Mouse (Mus musculus) C2C12 (cell line): ENCODE results near the gene Rft1.

ENCODE experiments used
- CEBPB ChIP-seq: IDR thresholded peaks from one replicate; pipeline ENCODE4 v1.6.1; 2011; ENCODE audit warnings: low read depth, mild to moderate bottlenecking, control low read depth, moderate library complexity
- MYOD1 ChIP-seq: IDR thresholded peaks from one replicate; pipeline ENCODE4 v1.6.1; 2011; ENCODE audit warnings: low read depth; ENCODE audit not compliant: control insufficient read depth, insufficient read length

DNA sequence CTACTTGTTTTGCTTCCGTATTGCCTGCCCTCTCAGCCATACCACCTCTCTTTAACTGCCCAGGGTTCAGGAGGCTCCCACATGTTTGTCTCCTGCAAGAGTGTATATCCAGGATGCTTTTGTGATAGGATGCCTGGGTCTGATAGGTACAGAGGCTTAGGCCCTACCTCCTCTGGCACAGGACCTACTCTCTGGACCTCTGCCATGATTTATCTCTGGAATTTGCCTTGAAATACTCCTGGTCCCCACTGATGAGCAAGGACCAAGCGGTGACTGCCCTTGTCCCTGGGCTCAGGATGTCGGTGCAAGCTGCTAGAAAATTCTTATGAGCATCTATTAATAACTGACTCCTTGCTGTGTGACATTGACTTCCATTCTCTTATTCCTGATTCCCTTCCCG, 16.2 kb upstream of the Rft1 start:
- TF ChIP-seq CEBPB (no peak), MYOD1 (no peak)
